Comparison of ENCODE assay signal across 8 mouse cellular contexts in the genomic region with DNA sequence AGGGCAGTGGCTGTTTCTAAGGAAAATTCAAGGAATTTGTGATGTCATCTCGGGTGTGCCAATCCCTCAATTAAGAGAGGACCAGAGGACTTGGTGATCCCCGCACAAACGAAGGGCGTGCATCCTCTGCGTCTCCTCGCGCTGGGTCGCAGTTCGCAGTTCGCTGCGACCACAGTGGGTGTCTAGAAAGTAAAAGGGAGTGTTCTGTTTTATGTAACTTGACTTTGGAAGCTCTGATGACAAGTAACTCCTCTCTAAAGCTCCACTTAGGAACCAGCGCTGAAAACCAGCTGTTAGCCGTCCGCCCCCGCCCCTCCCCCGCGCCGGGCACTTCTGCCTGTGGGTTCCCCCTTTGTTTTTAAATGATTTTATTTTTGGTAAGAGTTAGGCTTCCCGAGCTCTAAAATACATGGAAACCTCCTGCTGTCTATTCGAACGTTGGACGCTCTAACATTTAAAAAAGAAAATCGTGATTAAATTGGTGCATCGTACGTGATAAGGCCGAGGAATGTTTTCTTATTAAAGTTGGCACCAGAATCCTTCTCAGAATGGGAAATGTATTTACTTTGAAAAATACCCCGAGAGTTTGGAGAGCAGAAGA. TPM values are rescaled to one million over a fixed set of nuclear protein-coding genes. Genes with fewer than 3 reads are reported as not detected.
A peak's percentile ranks its signal among the peaks of the same experiment; 100 is the strongest.
DNase-seq lines count a peak whose midpoint lies in the region; ATAC-seq lines count a peak whose summit lies in the region.

No protein-coding gene starts in this region.

- H3K4me1 ChIP-seq in embryonic facial prominence, embryonic 15.5 days = peaks cover 10% of the 10 kb centered on the region
- H3K4me1 ChIP-seq in heart, embryonic 14.5 days (ENCODE audit: control insufficient read depth in 2 of 2, insufficient read depth in 2 of 2, low read length in 2 of 2) = peaks cover 5 to 7% of the 10 kb centered on the region in 2 experiments; a peak in 3 of 4 replicates
- H3K4me1 ChIP-seq in liver, embryonic 16.5 days (ENCODE audit: control insufficient read depth, low read depth, low read length) = no peaks in the 10 kb centered on the region

- peak; percentile 36; the same call in 1 of the 2 replicates for ATAC-seq in embryonic facial prominence, embryonic 15.5 days (ENCODE audit: insufficient number of reproducible peaks, low FRiP score, low TSS enrichment, low read depth)
- peak; percentile 70 for ATAC-seq in heart, embryonic 14.5 days (ENCODE audit: insufficient number of reproducible peaks, insufficient read depth, low FRiP score, low read depth)
- ATAC-seq in liver, embryonic 16.5 days (ENCODE audit: low read depth) = no peak

- WGBS in embryonic facial prominence, embryonic 15.5 days = 9% methylated on average over 27 of the region's 27 CpGs
- WGBS in heart, embryonic 14.5 days = 3% methylated on average over 27 of the region's 27 CpGs
- WGBS in liver, embryonic 16.5 days (ENCODE audit: insufficient replicate concordance) = 13% methylated on average over 27 of the region's 27 CpGs

- H3K4me3 ChIP-seq in embryonic facial prominence, embryonic 15.5 days (replicated peaks) = peak overlapping the region; percentile 43
- peak overlapping the region; percentile 30 to 41 for H3K4me3 ChIP-seq in heart, embryonic 14.5 days (ENCODE audit: control insufficient read depth in 1 of 2, insufficient read depth in 1 of 2, low read depth in 1 of 2, low read length in 2 of 2)
- H3K4me3 ChIP-seq in liver, embryonic 16.5 days (ENCODE audit: low read depth, low read length) = peak overlapping the region; percentile 28

- peak overlapping the region; percentile 82 for H3K27ac ChIP-seq in embryonic facial prominence, embryonic 15.5 days (replicated peaks)
- H3K27ac ChIP-seq in heart, embryonic 14.5 days (replicated peaks in 1 of 2; ENCODE audit: control insufficient read depth in 1 of 2, insufficient read depth in 1 of 2, low read depth in 2 of 2, low read length in 2 of 2) = peak overlapping the region; percentile 84 to 85
- H3K27ac ChIP-seq in liver, embryonic 16.5 days (ENCODE audit: low read length) = no peak overlapping the region

- no peaks in the 10 kb centered on the region for H3K36me3 ChIP-seq in embryonic facial prominence, embryonic 15.5 days
- no peaks in the 10 kb centered on the region for H3K36me3 ChIP-seq in heart, embryonic 14.5 days (ENCODE audit: control insufficient read depth, insufficient read depth, low read length)
- H3K36me3 ChIP-seq in liver, embryonic 16.5 days (ENCODE audit: control insufficient read depth, insufficient read depth) = no peaks in the 10 kb centered on the region

- H3K4me2 ChIP-seq in embryonic facial prominence, embryonic 15.5 days (replicated peaks) = peak overlapping the region; percentile 69
- H3K4me2 ChIP-seq in heart, embryonic 14.5 days (ENCODE audit: low read length) = peak overlapping the region; percentile 73
- peak overlapping the region; percentile 46 for H3K4me2 ChIP-seq in liver, embryonic 16.5 days (ENCODE audit: low read depth, low read length)

- no peaks in the 10 kb centered on the region for H3K9me3 ChIP-seq in embryonic facial prominence, embryonic 15.5 days (replicated peaks)
- no peaks in the 10 kb centered on the region for H3K9me3 ChIP-seq in heart, embryonic 14.5 days (ENCODE audit: control insufficient read depth, low read length)
- no peaks in the 10 kb centered on the region for H3K9me3 ChIP-seq in liver, embryonic 16.5 days (replicated peaks; ENCODE audit: control insufficient read depth, low read length)

- no peaks in the 10 kb centered on the region for H3K27me3 ChIP-seq in embryonic facial prominence, embryonic 15.5 days
- H3K27me3 ChIP-seq in heart, embryonic 14.5 days (ENCODE audit: control insufficient read depth, insufficient read depth, low read length) = 0 out of 2 replicates have a peak, but pooled peaks cover 4% of the 10 kb centered on the region
- no peaks in the 10 kb centered on the region for H3K27me3 ChIP-seq in liver, embryonic 16.5 days (ENCODE audit: control insufficient read depth, insufficient read depth, low read depth, low read length)

- peak; percentile 25 to 61 for DNase-seq in left cerebral cortex, adult 18-20 months (ENCODE audit: low spot score in 2 of 2)
- DNase-seq in left cerebral cortex, adult 11 months (ENCODE audit: low spot score) = no peak
- peak; percentile 36 for DNase-seq in kidney, postnatal 14 days
- DNase-seq in naive thymus-derived CD4-positive, alpha-beta T cell, adult 2 months (ENCODE audit: low read depth) = peak; percentile 57
- DNase-seq in adipocyte (ENCODE audit: low spot score) = no peak

- peak overlapping the region; percentile 31; the same call in 1 of the 2 replicates for H3K9ac ChIP-seq in embryonic facial prominence, embryonic 15.5 days
- H3K9ac ChIP-seq in heart, embryonic 14.5 days (ENCODE audit: low read length) = peak overlapping the region; percentile 68
- no peak overlapping the region for H3K9ac ChIP-seq in liver, embryonic 16.5 days (ENCODE audit: low read depth, low read length)

RNA-seq across cellular contexts. Expression of gene Rap1b, which starts 59.9 kb away (rescaled TPM):
- 10 to 100 TPM; 56.7 to 65.4 TPM for total RNA-seq in left cerebral cortex, adult 18-20 months (2021)
- polyA plus RNA-seq in embryonic facial prominence, embryonic 15.5 days (2015; fragmentation: Nextera tagmentation; extraction: Ambion mirVana) = 170 and 174 TPM in 2 replicates
- 133 and 143 TPM in 2 replicates for polyA plus RNA-seq in heart, embryonic 14.5 days (2014; fragmentation: Nextera tagmentation; extraction: Ambion mirVana)
- polyA plus RNA-seq in liver, embryonic 16.5 days (2015; fragmentation: Nextera tagmentation; extraction: Ambion mirVana) = 87.0 and 91.8 TPM in 2 replicates

Comparison
In these comparisons a context has a peak if more than half of its experiments do, and no peak if none do; other contexts are left out.
1. DNase-seq: peak in left cerebral cortex, adult 18-20 months (2 of 2), kidney, postnatal 14 days (single experiment) and naive thymus-derived CD4-positive, alpha-beta T cell, adult 2 months (single experiment); none in left cerebral cortex, adult 11 months (single experiment) and adipocyte (single experiment).
2. Peak in every context shown above with its lines, with median percentiles within 50 percentile points of each other: H3K4me2 ChIP-seq and H3K4me3 ChIP-seq.